Mouse (Mus musculus): ENCODE measurements around the gene Mrps36.

GRCm38 (mm10) chr13:100755329-100755728, 10.9 kb upstream of the Mrps36 start:
- TF ChIP-seq POLR2A (IDR thresholded peaks at IDR 0.05; ENCODE audit: low read depth, low read length) (no peak), CTCF (IDR thresholded peaks at IDR 0.05; ENCODE audit: borderline replicate concordance, insufficient read depth, low read length) (no peak)
